ENCODE assay signal across 21 mouse cellular contexts in the genomic region with DNA sequence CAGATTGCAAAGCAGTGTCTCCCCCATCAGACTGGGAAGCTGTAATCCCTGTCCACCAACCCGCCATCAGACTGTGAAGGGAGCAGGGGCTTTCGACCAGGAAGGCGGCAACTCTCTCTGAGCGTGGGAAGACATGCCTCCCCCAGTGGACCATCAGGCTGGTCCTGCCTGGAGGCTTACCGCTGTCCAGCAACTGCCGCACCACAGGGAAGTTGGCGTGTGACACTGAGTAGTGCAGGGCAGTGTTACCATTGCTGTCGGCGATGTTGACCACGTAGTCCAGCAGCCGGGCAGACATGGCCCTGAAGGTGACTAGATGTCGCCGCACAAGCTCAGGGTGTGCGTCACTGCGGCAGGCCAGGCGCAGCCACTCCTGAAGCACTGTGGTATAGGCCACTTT.
"Had no signal": no experiment of that assay in that cellular context is flagged by ENCODE, and none has a peak within 500 bp of the region (broad histone marks: within the 10 kb centered on the region; RNA-seq: fewer than 3 reads in every experiment).

No protein-coding gene starts in this region.

- H3K4me3 ChIP-seq: layer of hippocampus, adult 2 months; neural tube, embryonic 12.5 days; neural tube, embryonic 15.5 days; stomach, embryonic 15.5 days had no signal

- H3K27ac ChIP-seq: kidney, postnatal 0 days; layer of hippocampus, adult 2 months; liver, embryonic 14.5 days; macrophage; neural tube, embryonic 12.5 days; neural tube, embryonic 15.5 days; stomach, embryonic 15.5 days had no signal

- H3K4me2 ChIP-seq: liver, embryonic 11.5 days; lung, embryonic 14.5 days; midbrain, embryonic 11.5 days; neural tube, embryonic 12.5 days; neural tube, embryonic 15.5 days; stomach, embryonic 15.5 days had no signal

- DNase-seq: kidney, adult 2 months; kidney, postnatal 25 days; layer of hippocampus, adult 9-11 months; liver, postnatal 0 days; lung, embryonic 14.5 days; midbrain, embryonic 14.5 days; right cerebral cortex, adult 18-20 months; right cerebral cortex, postnatal 14 days; right cerebral cortex, postnatal 4 days; thymus, adult 2 months; thymus, postnatal 14 days had no signal

- ATAC-seq: liver, postnatal 0 days; lung, postnatal 0 days had no signal

- H3K9me3 ChIP-seq: neural tube, embryonic 12.5 days; neural tube, embryonic 15.5 days; stomach, embryonic 15.5 days had no signal

- H3K27me3 ChIP-seq: neural tube, embryonic 12.5 days; neural tube, embryonic 15.5 days; stomach, embryonic 15.5 days had no signal

- H3K4me1 ChIP-seq: neural tube, embryonic 12.5 days; neural tube, embryonic 15.5 days; stomach, embryonic 15.5 days had no signal

- H3K9ac ChIP-seq: liver, embryonic 14.5 days; liver, postnatal 0 days; lung, embryonic 14.5 days; neural tube, embryonic 12.5 days; neural tube, embryonic 15.5 days; stomach, embryonic 15.5 days had no signal
